Mouse (Mus musculus) liver, embryonic 13.5 days (tissue): ENCODE measurements around the gene Svs5. TPM values are rescaled to one million over a fixed set of nuclear protein-coding genes. Genes with fewer than 3 reads are reported as not detected.
"Not testable (repeated sequence)": the region's sequence is repeated elsewhere in the genome, so short reads cannot be mapped to it uniquely, and the experiment has no call there.

ENCODE experiments used
- ATAC-seq: fragments of 200-750 bp; cut with Nextera tagmentation; 2 replicates; pipeline ENCODE4 v1.8.0; 2017; ENCODE audit warnings: low read depth, mild to moderate bottlenecking, moderate number of reproducible peaks, moderate library complexity
- DNase-seq: peaks from one replicate; pipeline ENCODE4 v3.0.0; 2022
- H3K27ac ChIP-seq: fragments of 300-500 bp; sonication (generic); 2 replicates; pipeline ENCODE4 v1.5.1; 2015; ENCODE audit warnings: moderate library complexity, mild to moderate bottlenecking, inconsistent platforms
- H3K27me3 ChIP-seq: fragments of 300-500 bp; sonication (generic); 2 replicates; pipeline ENCODE4 v1.6.1; 2015; ENCODE audit warnings: mild to moderate bottlenecking, inconsistent platforms
- H3K36me3 ChIP-seq: fragments of 300-500 bp; sonication (generic); 2 replicates; pipeline ENCODE4 v1.6.1; 2015; ENCODE audit warnings: mild to moderate bottlenecking, inconsistent platforms
- H3K4me1 ChIP-seq: fragments of 300-500 bp; sonication (generic); replicated peaks from 2 replicates; pipeline ENCODE4 v1.6.1; 2015; ENCODE audit warnings: inconsistent platforms
- H3K4me2 ChIP-seq: fragments of 300-500 bp; sonication (generic); 2 replicates; pipeline ENCODE4 v1.6.1; 2015; ENCODE audit warnings: inconsistent platforms, mild to moderate bottlenecking, moderate library complexity
- H3K4me3 ChIP-seq: fragments of 300-500 bp; sonication (generic); replicated peaks from 2 replicates; pipeline ENCODE4 v1.5.1; 2015; ENCODE audit warnings: mild to moderate bottlenecking, inconsistent platforms
- H3K9ac ChIP-seq: fragments of 300-500 bp; sonication (generic); 2 replicates; pipeline ENCODE4 v1.6.1; 2015; ENCODE audit warnings: mild to moderate bottlenecking, inconsistent platforms
- H3K9me3 ChIP-seq: fragments of 300-500 bp; sonication (generic); replicated peaks from 2 replicates; pipeline ENCODE4 v1.6.1; 2016; ENCODE audit warnings: inconsistent platforms
- WGBS: fragments of 180-500 bp; shearing (Covaris S2); methylation state at CpG from one replicate; pipeline ENCODE4 v1.1.7; 2015; ENCODE audit not compliant: insufficient replicate concordance; 5-methylcytosine and 5-hydroxymethylcytosine counted together
- polyA plus RNA-seq: library from polyadenylated mRNA; unstranded; fragments of >200 nt; fragmentation: Nextera tagmentation; extraction: Ambion mirVana; gene quantifications from 2 replicates; pipeline ENCODE4 v1.2.1, GENCODE M21; 2015

Gene Svs5
- not detected in 2 replicates for polyA plus RNA-seq

GRCm38 (mm10) chr2:164332440-164332839, at the start of gene Svs5:
TSS of gene Svs5 (plus strand) at chr2:164332740.
- H3K4me1 ChIP-seq, H3K27me3 ChIP-seq, ATAC-seq, H3K9ac ChIP-seq, DNase-seq, H3K4me2 ChIP-seq, H3K9me3 ChIP-seq, H3K36me3 ChIP-seq, H3K4me3 ChIP-seq, H3K27ac ChIP-seq: not testable (repeated sequence)
- 29% methylated on average over 3 of the region's 3 CpGs for WGBS

DNA sequence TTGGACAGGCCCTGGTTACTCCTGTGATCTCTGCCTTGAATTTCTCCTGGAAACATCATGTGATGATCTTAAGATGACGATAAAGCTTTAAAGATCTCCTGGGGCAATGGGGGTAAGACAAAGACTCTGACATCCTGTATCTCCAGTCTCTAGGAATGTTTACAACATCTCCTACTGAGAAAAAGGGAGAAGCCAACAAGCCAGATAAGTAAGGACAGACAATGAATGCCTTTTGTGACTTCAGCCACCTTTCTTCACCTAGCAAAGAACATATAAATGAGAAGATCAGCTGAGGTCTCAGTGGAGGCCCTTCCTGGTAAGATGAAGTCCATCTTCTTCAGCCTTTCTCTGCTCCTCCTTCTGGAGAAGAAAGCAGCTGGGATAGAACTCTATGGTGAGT, 43.6 kb upstream of the Svs5 start, which contains the start of gene Svs3a:
Gene Svs3a, plus strand, starts transcription at position 301 of the 400 bp plus-strand sequence.
- WGBS, result 58% methylated on average over 1 of the region's 1 CpGs

GRCm38 (mm10) chr2:164312599-164312998, 19.9 kb upstream of the Svs5 start:
- H3K9me3 ChIP-seq, result no peaks in the 10 kb centered on the region
- H3K36me3 ChIP-seq, result no peaks in the 10 kb centered on the region
- H3K27ac ChIP-seq, result no peak overlapping the region
- no peak overlapping the region for H3K4me3 ChIP-seq
- H3K9ac ChIP-seq, result no peak overlapping the region
- no peaks in the 10 kb centered on the region for H3K27me3 ChIP-seq
- no peak for ATAC-seq
- DNase-seq, result no peak
- no peaks in the 10 kb centered on the region for H3K4me1 ChIP-seq
- 68% methylated on average over 5 of the region's 5 CpGs for WGBS
- H3K4me2 ChIP-seq, result no peak overlapping the region

More for the DNA sequence above, 43.6 kb upstream of the Svs5 start, which contains the start of gene Svs3a:
- H3K27me3 ChIP-seq, ATAC-seq, H3K36me3 ChIP-seq, H3K9ac ChIP-seq, H3K4me2 ChIP-seq, H3K4me1 ChIP-seq, DNase-seq, H3K9me3 ChIP-seq, H3K4me3 ChIP-seq, H3K27ac ChIP-seq: not testable (repeated sequence)

- H3K4me1 ChIP-seq, ATAC-seq, H3K27me3 ChIP-seq, H3K9me3 ChIP-seq, H3K9ac ChIP-seq, H3K36me3 ChIP-seq, H3K4me2 ChIP-seq, DNase-seq, H3K27ac ChIP-seq, H3K4me3 ChIP-seq: not testable (repeated sequence)
Measured at GRCm38 (mm10) chr2:164315460-164315859, 17.1 kb upstream of the Svs5 start.

DNA sequence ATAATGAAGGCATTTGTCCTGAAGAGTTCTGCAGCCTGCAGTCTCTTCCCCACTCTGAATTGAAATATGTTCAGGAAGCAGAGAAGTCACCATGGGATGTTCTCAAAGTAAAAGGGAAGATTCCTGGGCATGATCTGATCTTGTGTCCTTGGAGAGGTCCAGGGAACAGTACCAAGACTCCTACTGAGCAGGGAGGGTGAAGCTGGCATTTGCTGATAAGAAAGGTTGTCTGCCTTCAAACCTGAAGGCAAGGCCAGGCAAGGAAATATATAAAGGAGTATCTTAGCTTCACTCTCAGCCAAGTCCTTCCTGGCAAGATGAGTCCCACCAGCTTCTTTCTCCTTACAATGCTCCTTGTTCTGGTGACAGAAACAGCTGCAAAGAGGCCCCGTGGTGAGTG, 16.1 kb upstream of the Svs5 start, which contains the start of gene Svs6:
Gene Svs6, plus strand, starts transcription at position 301 of the 400 bp plus-strand sequence.
- 53% methylated on average over 1 of the region's 1 CpGs for WGBS
- not testable (repeated sequence) for H3K4me2 ChIP-seq, H3K9me3 ChIP-seq

GRCm38 (mm10) chr2:164320983-164321382, 11.6 kb upstream of the Svs5 start:
- no peaks in the 10 kb centered on the region for H3K27me3 ChIP-seq
- H3K9ac ChIP-seq, result no peak overlapping the region
- H3K4me1 ChIP-seq, result no peaks in the 10 kb centered on the region
- ATAC-seq, result no peak
- H3K36me3 ChIP-seq, result no peaks in the 10 kb centered on the region
- no peak overlapping the region for H3K4me3 ChIP-seq
- H3K4me2 ChIP-seq, result no peak overlapping the region
- H3K27ac ChIP-seq, result no peak overlapping the region
- no peaks in the 10 kb centered on the region for H3K9me3 ChIP-seq
- no peak for DNase-seq
- 68% methylated on average over 6 of the region's 6 CpGs for WGBS

More for the DNA sequence above, 16.1 kb upstream of the Svs5 start, which contains the start of gene Svs6:
- not testable (repeated sequence) for H3K4me1 ChIP-seq, H3K27ac ChIP-seq, H3K9ac ChIP-seq, DNase-seq, H3K4me3 ChIP-seq, H3K27me3 ChIP-seq, ATAC-seq, H3K36me3 ChIP-seq

GRCm38 (mm10) chr2:164343732-164344131, 11.2 kb downstream of the Svs5 start:
- ATAC-seq, H3K4me2 ChIP-seq, H3K9ac ChIP-seq, DNase-seq, H3K4me1 ChIP-seq, H3K27ac ChIP-seq, H3K36me3 ChIP-seq, H3K27me3 ChIP-seq, H3K9me3 ChIP-seq, H3K4me3 ChIP-seq: not testable (repeated sequence)
- 94% methylated on average over 1 of the region's 1 CpGs for WGBS

DNA sequence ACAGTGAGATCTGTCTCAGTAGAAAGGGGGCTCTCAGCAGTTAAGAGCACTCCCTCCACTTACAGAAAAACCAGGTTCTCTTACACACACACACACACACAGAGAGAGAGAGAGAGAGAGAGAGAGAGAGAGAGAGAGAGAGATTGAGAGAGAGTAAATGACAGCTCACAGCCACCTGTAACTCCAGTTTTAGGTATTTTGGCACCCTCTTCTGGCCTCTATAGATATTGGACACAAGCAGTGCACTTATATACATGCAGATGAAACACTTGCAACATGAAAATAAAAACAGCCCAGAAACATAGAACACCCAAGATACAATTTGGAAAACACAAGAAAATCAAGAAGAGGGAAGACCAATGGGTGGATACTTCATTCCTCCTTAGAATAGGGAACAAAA, 15.2 kb downstream of the Svs5 start:
- not testable (repeated sequence) for H3K4me1 ChIP-seq, H3K9me3 ChIP-seq, H3K36me3 ChIP-seq, DNase-seq, H3K27me3 ChIP-seq, H3K4me2 ChIP-seq, H3K27ac ChIP-seq, H3K9ac ChIP-seq, H3K4me3 ChIP-seq, ATAC-seq

DNA sequence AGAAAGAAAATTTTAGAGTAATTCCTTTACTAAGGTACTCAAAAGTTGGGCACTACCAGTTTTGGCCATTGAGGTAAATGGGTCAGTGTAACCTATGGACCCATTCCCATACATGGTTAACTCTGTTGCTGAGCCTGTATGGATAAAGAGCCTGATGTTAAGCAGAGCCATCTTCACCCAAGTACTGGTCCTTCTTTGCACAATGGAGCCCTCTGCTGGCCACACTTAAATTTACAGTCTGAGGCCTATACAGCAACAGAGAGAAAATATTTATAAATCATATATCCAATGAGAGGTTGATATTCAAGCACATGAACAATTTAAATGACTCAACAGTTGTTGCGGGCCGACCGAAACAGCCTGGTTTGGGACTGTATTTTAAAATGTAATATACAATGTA, 16.4 kb downstream of the Svs5 start:
- ATAC-seq, result no peak
- Histone ChIP-seq H3K4me1 (no peaks in the 10 kb centered on the region), H3K27me3 (no peaks in the 10 kb centered on the region), H3K9me3 (no peaks in the 10 kb centered on the region), H3K9ac (no peak overlapping the region), H3K36me3 (no peaks in the 10 kb centered on the region), H3K4me2 (no peak overlapping the region), H3K4me3 (no peak overlapping the region), H3K27ac (no peak overlapping the region)
- DNase-seq, result no peak
- 76% methylated on average over 3 of the region's 3 CpGs for WGBS

GRCm38 (mm10) chr2:164352697-164353096, 20.2 kb downstream of the Svs5 start:
- no peak for ATAC-seq
- Histone ChIP-seq H3K4me1 (no peaks in the 10 kb centered on the region), H3K27ac (no peak overlapping the region), H3K27me3 (no peaks in the 10 kb centered on the region; the same call in 1 of the 2 replicates), H3K4me3 (no peak overlapping the region), H3K4me2 (no peak overlapping the region), H3K9ac (no peak overlapping the region), H3K9me3 (no peaks in the 10 kb centered on the region), H3K36me3 (no peaks in the 10 kb centered on the region)
- no peak for DNase-seq
- 61% methylated on average over 3 of the region's 3 CpGs for WGBS

GRCm38 (mm10) chr2:164353356-164353755, 20.8 kb downstream of the Svs5 start:
- no peak overlapping the region for H3K4me3 ChIP-seq
- ATAC-seq (no peak), DNase-seq (no peak)
- no peaks in the 10 kb centered on the region; the same call in 1 of the 2 replicates for H3K27me3 ChIP-seq
- WGBS, result 72% methylated on average over 11 of the region's 11 CpGs
- H3K4me2 ChIP-seq, result no peak overlapping the region
- H3K27ac ChIP-seq, result no peak overlapping the region
- no peaks in the 10 kb centered on the region for H3K4me1 ChIP-seq
- no peaks in the 10 kb centered on the region for H3K36me3 ChIP-seq
- H3K9ac ChIP-seq, result no peak overlapping the region
- no peaks in the 10 kb centered on the region for H3K9me3 ChIP-seq

- ATAC-seq (no peak), DNase-seq (no peak)
- Histone ChIP-seq H3K4me3 (no peak overlapping the region), H3K4me2 (no peak overlapping the region), H3K27ac (no peak overlapping the region), H3K27me3 (no peaks in the 10 kb centered on the region; the same call in 1 of the 2 replicates), H3K9me3 (no peaks in the 10 kb centered on the region), H3K36me3 (no peaks in the 10 kb centered on the region), H3K4me1 (no peaks in the 10 kb centered on the region), H3K9ac (no peak overlapping the region)
- WGBS, result 52% methylated on average over 11 of the region's 11 CpGs
Measured at GRCm38 (mm10) chr2:164356177-164356967, 23.8 kb downstream of the Svs5 start.
